Mouse (Mus musculus) cerebellum, adult 11-12 months (tissue): ENCODE measurements around the gene Unc5c.

ENCODE experiments used
- DNase-seq: peaks from one replicate; pipeline ENCODE4 v3.0.0; 2022

Unc5c gene

DNA sequence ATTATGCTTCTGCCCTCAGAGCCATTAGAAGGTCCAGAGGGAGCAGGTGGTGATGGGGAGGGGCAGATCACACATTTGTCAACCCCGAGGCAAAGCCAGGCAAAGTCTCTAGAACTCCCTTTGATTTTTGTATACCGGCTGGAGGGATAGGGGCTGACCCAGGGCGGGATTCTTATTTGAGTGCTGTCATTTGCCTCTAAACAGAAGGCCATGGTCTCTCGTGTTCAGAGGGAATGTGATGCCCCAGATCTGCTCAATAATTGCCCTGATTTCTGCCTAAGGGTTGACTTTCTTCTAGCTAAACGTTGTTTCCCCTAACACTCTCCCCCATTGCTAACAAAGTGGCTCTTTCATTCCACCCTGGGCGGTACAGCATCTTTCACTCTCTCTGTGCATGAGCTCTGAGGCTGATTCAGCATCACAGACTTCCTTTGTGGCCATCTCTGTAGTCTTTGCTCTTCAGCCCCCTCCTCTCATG is 136.1 kb downstream of the Unc5c start:
- DNase-seq, result peak; percentile 76

DNA sequence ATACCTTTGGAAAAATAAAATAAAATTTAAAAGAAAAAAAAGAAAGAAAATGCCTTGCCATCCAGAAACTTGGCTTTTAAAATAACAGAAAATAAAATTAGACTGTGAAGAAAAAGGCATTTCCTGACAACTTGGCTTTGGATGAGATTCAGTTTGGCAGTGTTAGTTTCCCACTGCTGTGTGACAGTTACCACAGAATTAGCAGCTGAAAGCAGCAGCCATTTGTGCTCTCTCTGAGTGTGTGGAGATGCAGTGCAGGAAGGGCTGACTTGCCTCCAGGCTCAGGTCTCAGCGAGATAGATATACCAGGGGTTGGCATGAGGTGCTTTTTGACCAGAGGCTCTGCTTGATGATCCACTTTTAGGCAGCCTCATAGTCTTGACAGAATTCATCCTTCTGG is 151.7 kb downstream of the Unc5c start:
- peak; percentile 38 for DNase-seq

DNA sequence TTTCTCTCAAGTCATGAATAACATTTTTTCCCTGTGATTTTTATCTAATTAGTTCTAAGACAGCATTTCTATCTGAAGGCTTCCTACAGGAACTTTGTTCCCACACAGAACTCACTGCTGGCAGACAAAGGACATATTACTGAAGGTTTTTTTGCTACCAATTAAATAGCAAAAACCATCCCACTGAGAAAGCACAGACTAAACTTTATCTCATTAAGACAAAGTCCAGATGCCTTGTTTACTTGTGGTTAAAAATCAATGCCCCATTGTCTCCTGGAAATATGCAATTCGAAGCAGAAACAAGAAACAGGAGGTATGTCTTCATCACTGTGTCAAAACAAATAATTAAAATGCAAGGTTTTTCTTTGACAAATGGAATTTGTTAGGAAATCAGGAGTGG is 153.7 kb downstream of the Unc5c start:
- no peak for DNase-seq

DNA sequence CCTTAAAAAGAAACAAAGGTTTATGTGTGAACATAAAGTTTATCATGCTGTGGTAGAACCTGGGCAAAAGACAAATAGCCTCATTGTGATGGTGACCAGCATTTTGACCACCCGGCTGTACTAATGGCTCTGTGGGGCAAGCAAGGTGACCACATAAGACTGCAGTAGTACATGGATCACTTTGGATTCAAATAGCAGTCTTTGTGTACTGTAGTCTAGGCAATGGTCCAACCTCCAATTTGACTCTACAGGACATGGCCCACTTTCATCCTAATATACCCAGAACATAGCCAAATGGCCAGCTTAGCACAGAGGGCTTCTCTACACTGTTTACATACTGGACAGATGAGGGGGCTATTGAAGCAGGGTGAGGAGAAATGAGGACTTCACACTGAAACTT is 156.5 kb downstream of the Unc5c start:
- DNase-seq, result peak; percentile 82

DNA sequence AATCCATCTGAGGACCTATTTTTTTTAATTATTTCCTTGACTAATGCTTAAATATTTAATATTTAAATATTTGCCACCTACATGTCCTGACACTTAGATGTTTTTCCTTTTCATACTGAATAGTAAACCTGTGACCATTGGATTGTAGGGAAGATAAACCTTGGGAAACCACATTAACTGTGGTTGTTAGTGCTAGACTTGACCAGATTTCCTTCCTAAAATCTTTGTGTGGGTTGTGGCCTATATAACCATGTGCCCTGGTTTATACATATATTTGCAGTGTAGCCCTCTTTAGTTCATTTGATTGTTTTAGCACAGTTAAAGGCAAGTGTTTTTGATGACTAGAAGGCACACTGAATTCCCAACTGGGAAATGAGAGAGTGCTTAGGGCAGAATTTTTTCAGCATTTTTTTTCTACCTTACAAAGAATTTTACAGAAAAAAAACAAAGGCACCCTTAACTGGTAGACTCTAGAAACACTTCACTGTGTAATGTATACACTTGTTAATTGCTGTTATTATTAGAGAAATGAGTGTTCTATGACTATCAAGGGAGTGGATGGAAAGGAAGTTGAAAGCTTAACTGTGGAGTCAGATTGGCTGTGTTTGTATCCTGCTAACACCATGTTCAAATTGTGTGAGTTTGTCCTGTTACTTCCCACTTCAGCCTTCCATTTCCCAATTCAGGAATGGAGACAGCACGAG is 162.1 kb downstream of the Unc5c start:
- no peak for DNase-seq

DNA sequence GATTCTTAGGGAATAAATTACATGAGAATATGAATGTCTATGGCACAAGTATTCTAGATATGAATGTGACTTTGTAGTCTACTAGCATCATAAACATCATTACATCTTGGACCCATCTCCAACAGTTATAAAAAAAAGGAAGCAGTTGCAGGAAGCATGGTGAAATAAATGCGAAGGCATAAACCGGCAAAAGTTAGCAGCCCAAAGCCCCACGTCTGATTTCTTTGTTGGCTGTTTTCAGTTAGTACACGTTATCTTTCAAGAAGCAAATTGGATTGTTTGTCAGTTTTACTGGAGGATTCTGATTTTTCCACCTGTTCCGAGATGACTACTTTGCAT is 162.6 kb downstream of the Unc5c start:
- no peak for DNase-seq

DNA sequence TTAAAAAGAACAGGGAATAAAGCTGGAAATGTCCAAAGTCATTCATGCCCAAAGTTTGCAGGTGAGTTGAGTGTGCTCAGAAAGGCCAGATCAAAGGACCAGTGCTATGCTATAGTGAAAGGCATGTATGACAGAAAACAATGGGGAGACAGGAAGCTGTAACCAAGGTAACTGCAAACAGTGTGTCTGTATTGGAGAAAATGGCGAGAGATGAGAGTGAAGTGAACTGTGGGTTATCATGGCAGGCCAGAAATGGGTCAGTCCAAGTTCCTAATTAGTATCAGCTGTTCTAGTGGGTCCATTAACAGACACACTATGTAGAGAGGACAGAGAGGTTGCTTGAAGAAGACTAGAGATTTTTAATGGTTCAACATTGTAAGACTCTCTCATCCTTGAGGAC is 164.4 kb downstream of the Unc5c start:
- DNase-seq, result no peak

DNA sequence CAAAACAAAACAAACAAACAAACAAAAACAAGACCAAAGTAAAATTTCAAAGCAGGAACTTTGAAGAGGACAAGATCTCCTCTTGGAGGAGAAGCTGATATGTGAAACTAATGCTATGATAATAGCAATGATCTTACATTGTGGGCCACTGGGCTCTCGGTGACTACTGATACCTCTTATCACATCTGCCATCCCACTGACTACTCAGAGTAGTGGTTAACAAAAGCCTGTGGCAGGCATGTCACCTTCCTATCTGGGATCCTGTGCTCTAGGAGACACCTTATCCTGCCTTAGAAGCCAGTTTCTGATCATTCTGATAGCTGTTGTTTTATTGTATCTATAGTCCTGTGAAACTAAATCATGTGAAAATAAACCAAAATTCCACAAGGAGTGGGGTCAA is 172.9 kb downstream of the Unc5c start:
- DNase-seq, result no peak

DNA sequence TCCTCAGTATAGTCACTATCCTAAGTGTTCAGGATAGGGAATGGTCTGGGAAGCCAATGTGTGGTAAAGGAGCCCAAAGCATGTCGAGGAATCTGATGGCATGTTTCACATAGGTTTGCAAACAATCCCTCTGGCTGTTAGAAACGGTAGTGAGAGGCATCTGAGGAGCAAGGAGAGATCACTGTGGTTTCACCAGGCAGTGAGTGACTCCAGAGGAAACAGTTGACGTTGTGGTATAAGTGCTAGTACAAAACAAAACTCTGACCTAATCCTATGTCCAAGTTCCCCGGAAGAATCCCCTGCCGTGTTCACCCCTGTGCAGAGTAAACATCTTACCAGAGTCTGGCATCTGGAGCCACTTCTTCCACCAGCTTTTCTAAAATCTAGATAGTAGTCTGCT is 179.2 kb downstream of the Unc5c start:
- DNase-seq, result no peak

DNA sequence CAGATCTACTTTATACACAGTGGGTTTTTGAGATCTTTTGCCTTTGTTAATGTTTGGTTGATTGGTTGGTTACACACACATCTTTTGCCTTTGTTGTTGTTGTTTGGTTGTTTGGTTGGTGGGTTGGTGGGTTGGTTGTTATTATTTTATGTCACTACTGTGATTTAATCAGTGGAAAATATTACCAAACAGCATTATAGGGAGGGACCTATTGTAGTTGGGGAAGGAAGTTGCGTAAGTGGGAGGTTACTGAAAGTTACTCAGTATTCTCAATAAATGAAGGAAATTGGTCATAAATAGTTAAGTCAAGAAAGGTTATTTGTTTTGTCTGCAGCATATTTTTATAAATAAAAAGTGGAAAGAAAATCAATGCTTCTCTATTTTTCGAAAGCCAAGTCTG is 181.6 kb downstream of the Unc5c start:
- DNase-seq, result no peak

DNA sequence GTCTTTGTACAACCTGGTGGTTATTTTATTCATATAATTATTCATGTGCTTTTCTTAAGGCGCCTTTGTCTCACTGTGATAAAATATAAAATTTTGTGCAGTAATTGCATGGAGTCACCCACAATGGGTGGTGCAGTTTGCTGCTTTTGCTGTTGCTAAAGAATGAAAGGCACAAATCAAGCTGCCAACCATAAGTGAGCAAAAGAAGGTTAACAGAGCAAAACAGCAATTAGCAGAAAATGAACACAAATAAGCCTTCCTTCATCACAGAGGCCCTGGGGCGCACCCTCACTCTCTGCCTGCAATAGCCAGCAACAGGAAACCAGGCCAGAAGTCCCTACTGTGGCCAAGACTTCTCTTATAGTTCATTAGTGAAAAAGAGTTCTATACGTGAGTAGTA is 185.6 kb downstream of the Unc5c start:
- no peak for DNase-seq

DNA sequence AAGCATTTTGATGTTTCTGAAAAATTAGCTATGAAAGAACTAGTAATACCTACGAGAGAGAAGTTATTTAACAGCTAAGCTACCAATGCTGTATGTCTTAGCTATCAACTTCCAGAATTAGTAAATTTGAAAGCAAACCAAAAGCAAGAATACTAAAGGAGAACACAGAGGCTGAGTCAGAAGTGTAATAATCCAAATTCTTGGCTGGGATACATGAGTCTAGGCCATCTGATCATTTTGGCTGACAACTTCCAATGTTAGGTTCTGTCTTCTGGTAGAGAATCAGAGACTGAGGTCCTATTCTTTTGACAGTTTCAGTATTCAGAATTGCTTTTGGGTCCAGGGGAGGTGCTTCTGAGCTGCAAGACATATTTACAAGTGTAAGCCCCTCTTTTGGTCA is 188.9 kb downstream of the Unc5c start:
- no peak for DNase-seq

DNA sequence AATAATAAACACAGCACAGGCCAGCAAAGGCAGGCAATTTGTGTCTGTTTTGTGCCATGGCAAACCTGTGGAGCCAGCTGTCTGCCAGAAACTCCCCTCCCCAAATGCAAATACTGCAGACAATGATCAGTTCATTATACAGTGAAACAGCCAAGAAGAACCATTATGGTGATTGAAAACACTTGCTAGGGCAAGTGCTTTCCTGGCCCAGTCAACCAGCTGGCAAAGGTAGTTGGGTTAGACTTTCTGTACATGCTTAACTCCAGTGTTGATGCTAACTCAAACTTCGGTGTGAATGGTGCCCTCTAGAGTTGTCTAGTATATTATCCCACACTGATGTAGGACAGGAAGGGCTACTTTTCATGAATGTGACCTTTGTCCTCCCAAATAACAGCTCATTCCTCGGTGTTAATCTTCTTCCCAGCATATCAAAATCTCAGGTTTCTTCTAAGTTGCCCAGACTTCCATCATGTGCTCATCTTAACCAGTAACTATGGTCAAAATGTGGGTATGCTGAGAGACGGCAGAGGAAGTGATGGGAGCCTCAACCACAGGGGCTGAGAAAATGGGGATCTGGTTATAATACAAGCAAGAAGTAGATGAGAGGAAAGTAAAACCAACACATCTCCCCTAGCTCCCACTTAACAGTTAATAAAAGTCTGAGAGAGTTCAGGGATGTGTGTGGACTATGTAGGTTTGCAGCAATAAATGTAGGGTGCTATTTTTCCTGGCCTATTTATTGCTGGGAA is 194.2 kb downstream of the Unc5c start:
- DNase-seq, result no peak

DNA sequence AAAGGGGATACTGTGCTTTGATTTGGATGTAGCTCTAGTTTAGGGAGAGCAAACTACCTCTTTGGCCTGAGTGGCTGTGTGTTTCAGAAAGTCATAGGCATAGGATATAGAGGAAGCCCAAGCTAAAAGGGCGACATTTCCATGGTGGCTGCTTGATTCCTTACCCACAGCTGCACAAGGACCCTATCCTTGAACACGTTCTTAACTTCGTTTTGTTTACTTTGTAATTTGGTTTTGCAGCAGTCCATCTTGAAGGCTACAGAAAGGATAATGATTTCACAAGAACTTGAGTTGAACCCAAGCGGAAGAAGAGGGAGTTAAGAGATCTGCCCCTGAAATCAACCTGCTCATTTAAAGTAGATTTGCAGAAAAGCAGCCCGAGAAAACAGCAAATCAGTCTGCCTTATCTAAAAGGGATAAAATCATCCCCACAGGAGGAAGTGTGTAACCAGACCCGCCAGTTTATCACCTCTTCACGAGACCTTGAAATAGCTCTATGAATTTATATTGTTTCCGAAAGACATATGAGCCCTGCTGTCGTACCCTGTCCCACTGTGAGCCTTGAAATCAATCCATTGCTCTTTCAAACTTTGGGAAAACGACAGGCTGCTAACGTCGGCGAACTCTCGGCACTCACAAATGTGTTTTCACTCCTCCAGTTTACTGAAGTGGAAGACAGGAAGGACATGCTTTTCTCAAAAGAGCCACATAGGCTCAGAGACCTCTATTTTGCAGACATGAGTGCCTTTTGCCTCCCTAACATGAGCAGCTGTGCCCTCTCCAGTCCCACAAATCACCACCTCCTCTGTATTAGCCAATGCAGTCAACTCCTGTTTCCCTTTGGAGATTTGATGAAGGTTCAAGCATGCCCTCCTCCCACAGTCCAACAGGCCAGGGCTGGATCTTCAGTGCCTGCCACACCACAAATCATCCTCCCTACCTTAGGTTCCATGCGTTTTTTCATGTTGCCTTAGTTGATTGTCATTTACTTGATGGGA is 195.3 kb downstream of the Unc5c start:
- no peak for DNase-seq

DNA sequence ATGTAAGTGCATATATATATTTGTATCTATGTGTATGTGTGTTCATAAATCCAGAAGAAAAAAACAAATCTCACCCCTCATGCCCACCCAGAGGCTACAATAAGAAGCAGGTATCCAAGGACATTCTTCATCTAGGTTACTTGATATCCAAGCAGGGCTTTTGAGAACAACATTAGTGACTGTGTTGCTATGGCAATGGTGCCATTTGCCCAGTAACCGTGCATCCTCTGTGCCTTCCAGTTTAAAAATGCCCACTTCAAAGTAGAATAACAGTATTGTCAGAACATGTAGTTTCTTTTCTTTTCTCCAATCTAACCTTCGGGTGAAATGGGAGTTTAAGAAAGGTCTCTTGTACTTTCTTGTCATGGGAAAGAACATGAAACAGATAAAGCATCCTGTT is 224.1 kb downstream of the Unc5c start:
- DNase-seq, result no peak

DNA sequence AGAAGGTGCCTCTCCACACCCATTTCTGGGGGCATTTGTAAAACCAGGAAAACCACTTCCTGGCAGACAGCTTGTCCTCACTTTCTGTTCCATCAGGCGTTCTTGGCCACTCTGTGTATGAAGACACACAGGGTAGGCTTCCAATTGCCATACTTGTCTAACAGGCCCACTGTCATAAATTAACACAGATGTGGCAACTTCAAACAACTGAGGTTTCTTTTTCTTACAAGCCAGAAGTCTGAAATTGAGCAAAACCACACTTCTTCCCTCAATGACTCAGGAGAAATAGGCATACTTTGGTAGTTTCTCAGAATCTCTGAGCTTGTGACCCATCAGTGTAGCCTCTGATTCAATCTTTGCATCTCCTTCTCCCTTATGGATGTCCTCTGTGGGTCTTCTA is 225.7 kb downstream of the Unc5c start:
- DNase-seq, result no peak

DNA sequence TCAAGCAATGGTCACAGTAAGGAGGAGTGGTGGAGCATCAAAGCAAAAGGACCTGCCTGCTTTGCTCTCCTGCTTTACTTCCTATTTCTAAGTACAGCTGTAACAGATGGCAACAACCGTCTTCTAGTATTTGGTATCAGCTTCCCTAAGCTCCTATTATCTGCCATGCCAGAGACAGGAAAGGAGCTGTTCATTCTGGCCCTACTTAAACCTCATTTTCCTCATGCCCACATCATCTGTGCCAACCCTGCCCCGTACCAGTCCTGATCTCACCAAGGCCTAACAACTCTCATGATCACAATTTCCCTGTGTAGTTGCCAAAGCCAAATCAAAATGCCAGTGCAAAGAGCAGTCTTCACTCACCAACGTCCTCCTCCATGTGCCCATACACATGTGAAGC is 226.4 kb downstream of the Unc5c start:
- DNase-seq, result no peak

DNA sequence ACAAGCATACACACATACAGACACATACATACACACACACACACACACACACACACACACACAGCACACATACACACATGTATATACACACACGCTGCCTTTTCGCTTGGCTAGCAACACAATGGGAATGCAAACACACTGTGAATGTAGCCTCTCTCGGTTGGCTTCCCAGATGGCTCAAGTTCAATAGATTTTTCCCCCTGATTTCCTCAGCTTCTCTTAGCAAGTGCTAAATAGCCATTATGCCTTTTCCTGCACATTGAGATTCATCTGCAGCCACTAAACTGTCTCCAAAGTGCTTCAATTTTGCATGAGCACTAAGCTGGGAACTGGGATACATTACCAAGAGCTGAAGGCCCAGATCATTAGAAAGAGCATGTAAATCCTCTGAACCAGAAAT is 226.8 kb downstream of the Unc5c start:
- no peak for DNase-seq

DNA sequence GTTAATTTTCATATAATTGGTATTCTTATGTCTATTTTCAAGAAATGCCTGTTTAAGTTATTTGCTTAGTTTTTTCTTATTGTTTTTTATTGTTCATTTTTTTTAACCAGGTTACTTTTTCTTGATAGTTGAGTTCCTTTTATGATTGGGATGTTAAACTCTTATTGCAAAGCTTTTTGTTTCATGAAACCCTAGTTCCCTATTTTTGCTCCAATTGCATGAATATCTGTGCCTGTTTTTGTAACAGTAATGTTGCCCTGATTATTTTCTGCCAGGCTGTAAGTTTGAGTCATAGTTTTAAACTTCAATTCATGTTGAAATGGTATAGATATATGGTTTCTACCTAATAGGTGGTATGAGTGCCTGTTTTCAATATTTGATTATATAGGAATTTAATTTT is 234.2 kb downstream of the Unc5c start:
- no peak for DNase-seq

DNA sequence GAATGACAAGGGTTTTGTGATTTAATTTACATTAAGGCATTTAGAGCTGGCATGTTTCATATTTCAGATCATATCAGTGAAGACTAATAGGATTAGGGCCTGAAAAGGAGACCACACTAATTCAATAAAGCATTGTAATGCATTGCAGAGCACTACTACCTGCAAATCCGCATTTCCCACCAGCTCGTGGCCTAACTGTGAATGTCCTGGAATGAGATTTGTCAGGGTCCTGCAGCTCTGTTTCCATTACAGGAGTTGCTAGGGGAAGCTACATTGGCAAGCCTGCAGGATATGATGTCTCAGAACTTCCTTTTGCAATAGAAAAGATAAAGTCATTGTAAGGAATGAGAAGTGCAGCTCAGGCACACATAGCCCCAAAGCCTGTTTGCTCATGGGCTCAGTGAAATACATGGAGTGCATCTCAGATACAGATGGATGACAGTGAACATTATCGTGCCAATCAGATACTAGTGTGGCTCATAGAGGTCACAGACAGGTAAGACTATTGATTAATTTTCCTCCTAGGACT is 236.4 kb downstream of the Unc5c start:
- DNase-seq, result no peak

DNA sequence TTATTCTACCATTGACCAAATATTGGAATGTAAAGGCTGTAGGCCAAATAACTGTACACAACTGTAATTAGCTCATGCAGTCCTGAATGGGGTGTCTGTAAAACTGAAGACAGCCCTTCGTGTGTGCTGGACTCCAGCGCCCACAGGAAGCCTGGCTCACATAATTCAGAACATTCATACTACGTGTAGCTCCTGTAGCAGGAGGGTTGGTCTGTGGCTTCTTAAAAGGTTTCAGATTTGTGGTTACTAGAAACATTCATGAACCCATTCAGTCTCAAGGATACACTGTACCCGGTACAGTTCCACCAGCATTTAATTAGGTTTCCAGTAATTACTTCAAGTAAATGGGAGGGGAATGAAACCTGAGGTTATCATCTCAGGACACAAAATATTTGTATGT is 246.6 kb downstream of the Unc5c start:
- DNase-seq, result no peak

DNA sequence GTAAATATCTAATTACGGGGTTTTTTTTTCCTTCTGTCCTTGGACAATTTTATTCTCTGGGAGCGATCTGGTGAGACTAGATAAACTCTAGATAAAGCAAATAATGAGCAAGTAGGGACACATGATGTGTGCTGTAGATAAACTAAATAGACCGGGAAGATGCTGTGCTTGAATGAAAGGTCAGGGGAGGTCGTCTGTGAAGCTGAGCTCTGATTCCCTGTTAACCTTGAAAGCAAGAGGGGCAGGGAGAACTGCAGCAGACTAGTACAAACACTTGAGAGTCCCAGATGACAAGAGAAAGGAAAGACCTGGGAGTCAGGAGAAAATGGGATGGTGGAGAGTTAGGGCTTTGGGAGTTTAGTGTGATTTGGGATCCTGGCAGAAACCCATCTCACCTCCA is 251.4 kb downstream of the Unc5c start:
- no peak for DNase-seq

DNA sequence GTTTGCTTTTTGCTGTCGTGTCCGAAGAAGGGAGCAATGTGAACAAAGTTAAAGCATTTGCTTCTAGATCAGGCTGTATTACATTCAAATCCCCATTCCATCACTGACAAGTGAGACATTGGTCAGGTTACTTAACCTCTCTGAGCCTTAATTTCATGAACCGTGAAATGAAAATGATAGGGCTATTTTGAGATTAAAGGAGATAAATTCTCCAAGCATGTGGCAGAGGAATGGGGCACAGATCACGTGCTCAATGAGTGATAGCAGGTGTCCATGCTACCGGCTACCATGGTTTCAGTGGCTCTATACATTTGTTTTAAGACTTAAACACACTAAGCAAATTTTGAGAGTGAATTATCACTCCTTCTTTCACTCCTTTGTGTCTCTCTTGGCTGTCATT is 254.0 kb downstream of the Unc5c start:
- DNase-seq, result no peak
